Mouse (Mus musculus) adrenal gland, postnatal 36 days (tissue): ENCODE measurements around the gene Dnah9. TPM values are rescaled to one million over a fixed set of nuclear protein-coding genes. Genes with fewer than 3 reads are reported as not detected.

Experiments used
- DNase-seq, 2 experiments: peaks; one replicate each; pipeline ENCODE4 v3.0.0; 2021; ENCODE audit warnings: mixed read lengths in 1 of 2
- long read RNA-seq, 2 experiments: library from polyadenylated mRNA; stranded (forward); transcript quantifications; one replicate each; pipeline ENCODE4 v2.0.0; 2021; ENCODE audit warnings: borderline sequencing depth in 2 of 2
- total RNA-seq, 2 experiments: library from RNA; stranded (reverse); gene quantifications; 2 replicates each; pipeline ENCODE4 v1.2.3; 2021

The Dnah9 gene
- not detected for total RNA-seq
- long read RNA-seq, experiment 1 = 0 reads
- long read RNA-seq, experiment 2 = 0 reads

GRCm38 (mm10) chr11:66167801-66168651 is at the start of gene Dnah9:
Gene Dnah9 (minus strand): TSS chr11:66168551.
- peak; percentile 67 to 73 for DNase-seq

GRCm38 (mm10) chr11:66188627-66189287 is 20.4 kb upstream of the Dnah9 start:
- peak; percentile 21 to 49 for DNase-seq

- DNase-seq = no peak
These were observed 19.8 kb upstream of the Dnah9 start for GRCm38 (mm10) chr11:66188146-66188545.

GRCm38 (mm10) chr11:66177781-66178180 is 9.4 kb upstream of the Dnah9 start:
- DNase-seq = no peak

- no peak for DNase-seq
These were observed 4.3 kb downstream of the Dnah9 start for GRCm38 (mm10) chr11:66164022-66164421.

- no peak for DNase-seq
These were observed 27.6 kb downstream of the Dnah9 start for GRCm38 (mm10) chr11:66140631-66141252.

GRCm38 (mm10) chr11:66134826-66135225 is 33.5 kb downstream of the Dnah9 start:
- DNase-seq = no peak

GRCm38 (mm10) chr11:66126150-66126549 is 42.2 kb downstream of the Dnah9 start:
- DNase-seq = no peak

GRCm38 (mm10) chr11:66124496-66124895 is 43.9 kb downstream of the Dnah9 start:
- no peak for DNase-seq

GRCm38 (mm10) chr11:66122017-66122416 is 46.3 kb downstream of the Dnah9 start:
- peak; percentile 52 to 62 for DNase-seq

GRCm38 (mm10) chr11:66083663-66084254 is 84.6 kb downstream of the Dnah9 start:
- DNase-seq = no peak

- DNase-seq = no peak
These were observed 95.4 kb downstream of the Dnah9 start for GRCm38 (mm10) chr11:66072921-66073320.

- DNase-seq = peak; percentile 30
These were observed 109.4 kb downstream of the Dnah9 start for GRCm38 (mm10) chr11:66058956-66059355.

- no peak for DNase-seq
These were observed 117.1 kb downstream of the Dnah9 start for GRCm38 (mm10) chr11:66051294-66051693.

GRCm38 (mm10) chr11:66049146-66049545 is 119.2 kb downstream of the Dnah9 start:
- no peak for DNase-seq

- DNase-seq = no peak
These were observed 121.7 kb downstream of the Dnah9 start for GRCm38 (mm10) chr11:66046594-66047193.

GRCm38 (mm10) chr11:66043635-66044034 is 124.7 kb downstream of the Dnah9 start:
- no peak for DNase-seq

GRCm38 (mm10) chr11:66042531-66042930 is 125.8 kb downstream of the Dnah9 start:
- DNase-seq = no peak

GRCm38 (mm10) chr11:66025728-66026127 is 142.6 kb downstream of the Dnah9 start:
- DNase-seq = no peak

GRCm38 (mm10) chr11:65975871-65976270 is 192.5 kb downstream of the Dnah9 start:
- DNase-seq = no peak

- DNase-seq = no peak
These were observed 237.6 kb downstream of the Dnah9 start for GRCm38 (mm10) chr11:65930796-65931195.

- no peak for DNase-seq
These were observed 238.0 kb downstream of the Dnah9 start for GRCm38 (mm10) chr11:65930359-65930758.
